Mouse (Mus musculus) adrenal gland, adult 2 months (tissue): Measurements from ENCODE around the gene Apob. TPM values are rescaled to one million over a fixed set of nuclear protein-coding genes. Genes with fewer than 3 reads are reported as not detected.
A peak's percentile ranks its signal among the peaks of the same experiment; 100 is the strongest.
"Not testable (repeated sequence)": the region's sequence is repeated elsewhere in the genome, so short reads cannot be mapped to it uniquely, and the experiment has no call there.

ENCODE experiments used
- DNase-seq: peaks from one replicate; pipeline ENCODE4 v3.0.0; 2021
- long read RNA-seq: library from polyadenylated mRNA; stranded (forward); transcript quantifications from one replicate; pipeline ENCODE4 v2.0.0, GENCODE M21; 2021
- polyA plus RNA-seq: library from polyadenylated mRNA; depleted of rRNA; stranded (reverse); fragments of >200 nt; gene quantifications from 2 replicates; pipeline ENCODE4 v1.2.3, GENCODE M21; 2012; rRNA removed
- total RNA-seq, 2 experiments: library from RNA; stranded (reverse); gene quantifications; 2 replicates each; pipeline ENCODE4 v1.2.3; 2021

Gene Apob
- total RNA-seq (10 to 100 TPM in 1 of 2 experiments, under 1 TPM in 1; 0.90 to 12.2 TPM), polyA plus RNA-seq (0.07 TPM in 1 of 2 replicates, not detected in the other)
- long read RNA-seq = 0 reads

- DNase-seq = no peak
Measured at GRCm38 (mm10) chr12:7977466-7978189, at the start of gene Apob. Apob (plus strand) TSS chr12:7977648.

DNA sequence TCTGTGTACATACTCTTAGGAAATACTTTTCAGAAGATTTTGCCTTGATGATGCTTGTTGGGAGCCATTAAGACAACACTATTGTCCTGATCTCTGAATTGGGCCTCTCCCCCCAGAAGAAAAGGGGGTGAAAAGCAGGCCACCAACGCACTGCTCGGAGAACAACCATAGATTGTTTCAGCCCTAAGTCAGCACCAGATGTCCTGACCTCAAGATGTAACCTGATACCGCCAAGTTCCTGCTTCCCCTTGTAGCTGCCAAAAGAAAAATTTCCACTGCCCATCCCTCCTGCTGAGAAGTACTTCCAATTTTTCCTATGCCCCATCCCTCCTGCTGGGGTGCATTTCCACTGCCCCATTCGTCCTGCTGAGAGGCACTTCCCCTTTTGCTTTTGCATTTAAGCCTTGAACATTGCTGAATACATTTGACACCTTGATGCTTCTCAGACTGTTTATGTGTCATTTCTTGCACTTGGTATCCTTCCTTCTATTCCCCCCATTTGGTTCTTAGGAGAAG is 45.0 kb upstream of the Apob start:
- DNase-seq = no peak

- DNase-seq = no peak
Measured at GRCm38 (mm10) chr12:7950098-7950745, 27.2 kb upstream of the Apob start.

DNA sequence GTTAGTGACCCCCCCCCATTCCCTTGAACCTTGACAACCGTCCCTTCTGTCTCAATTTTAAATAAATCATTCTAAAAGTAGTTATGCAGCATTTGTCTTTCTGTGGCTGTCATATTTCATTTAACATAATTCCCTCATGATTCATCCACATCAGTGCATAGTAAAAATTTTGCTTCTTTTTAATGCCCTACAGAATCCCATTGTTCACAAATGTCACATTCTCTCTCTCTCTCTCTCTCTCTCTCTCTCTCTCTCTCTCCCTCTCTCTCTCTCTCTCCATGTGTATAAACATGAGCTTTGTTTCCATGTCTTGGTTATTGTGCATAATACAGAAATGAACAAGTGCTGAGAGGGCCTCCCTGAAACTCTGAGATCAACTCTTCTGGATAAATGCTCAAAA is 18.6 kb upstream of the Apob start:
- DNase-seq = no peak

DNA sequence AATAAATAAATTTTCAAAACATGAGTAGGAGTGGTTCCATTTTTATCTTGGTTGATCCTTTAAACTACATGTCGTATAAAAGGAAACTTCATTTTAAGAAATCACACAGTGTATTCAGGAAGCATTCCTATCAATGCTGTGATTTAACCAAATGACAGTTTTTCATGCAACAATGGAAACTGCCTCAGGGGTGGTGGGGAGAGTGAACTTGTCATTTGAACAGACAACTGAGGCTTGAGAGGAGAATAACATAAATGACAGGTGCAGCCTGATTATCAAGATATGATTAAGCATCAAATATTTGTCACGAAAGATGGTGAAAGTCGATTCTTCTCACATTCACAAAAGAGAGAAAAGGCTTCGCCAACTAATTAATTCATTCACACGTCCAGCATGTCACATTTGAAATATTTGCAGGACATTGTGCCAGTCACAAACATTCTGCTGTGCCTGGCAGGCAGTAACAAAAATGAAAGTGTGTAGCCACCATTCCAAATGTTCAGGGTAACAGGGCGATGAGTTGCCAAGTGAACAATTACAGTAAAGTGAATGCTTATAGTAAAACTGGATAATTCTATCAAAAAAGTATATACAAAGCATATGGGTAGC is 18.0 kb upstream of the Apob start:
- no peak for DNase-seq

DNA sequence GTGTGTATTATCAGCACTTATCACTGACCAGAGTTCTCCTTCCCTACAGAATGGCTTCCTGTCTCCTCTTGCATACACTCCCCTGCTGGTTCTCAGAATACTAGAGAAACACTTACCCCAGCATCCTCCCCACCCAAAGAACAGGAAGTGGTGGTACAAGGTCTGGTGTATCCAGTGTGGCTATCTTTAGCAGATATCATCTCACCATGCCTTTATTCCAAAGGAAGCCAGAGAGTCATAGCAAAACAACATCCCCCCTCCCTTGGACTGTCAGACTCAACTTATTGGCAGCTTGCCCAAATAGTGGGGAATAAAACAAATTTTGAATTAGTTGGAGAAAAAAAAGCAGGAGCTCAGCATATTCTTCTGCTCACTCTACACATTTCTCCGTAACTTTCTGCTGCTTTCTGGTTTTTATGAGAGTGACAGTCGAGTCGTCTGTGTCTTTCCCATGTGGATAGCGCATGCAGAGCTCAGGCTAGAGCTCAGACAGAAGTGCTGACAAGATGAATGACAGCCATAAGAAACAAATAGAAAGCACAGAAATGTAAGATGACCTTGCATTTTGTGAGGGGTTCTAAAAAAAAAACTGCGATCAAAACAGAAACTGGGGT is 15.0 kb upstream of the Apob start:
- no peak for DNase-seq

GRCm38 (mm10) chr12:7967221-7967620 is 10.2 kb upstream of the Apob start:
- DNase-seq = no peak

- DNase-seq = no peak
Measured at GRCm38 (mm10) chr12:7970301-7970700, 7.1 kb upstream of the Apob start.

DNA sequence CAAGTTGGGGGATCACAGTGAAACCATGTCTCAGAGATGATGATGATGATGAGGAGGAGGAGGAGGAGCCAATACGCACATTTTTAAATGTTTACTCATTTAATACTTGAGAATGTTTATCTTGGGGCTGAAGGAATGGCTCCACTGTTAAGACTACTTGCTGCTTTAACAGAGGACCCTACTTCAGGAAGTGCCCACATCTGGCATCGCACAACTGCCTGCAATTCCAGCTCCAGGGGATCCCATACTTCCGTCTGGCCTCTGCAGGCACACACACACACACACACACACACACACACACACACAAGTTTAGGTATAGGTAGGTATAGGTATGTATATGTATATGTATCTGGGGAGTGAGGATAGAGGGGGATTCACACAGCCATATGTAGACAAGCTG is 6.6 kb upstream of the Apob start:
- DNase-seq = no peak

DNA sequence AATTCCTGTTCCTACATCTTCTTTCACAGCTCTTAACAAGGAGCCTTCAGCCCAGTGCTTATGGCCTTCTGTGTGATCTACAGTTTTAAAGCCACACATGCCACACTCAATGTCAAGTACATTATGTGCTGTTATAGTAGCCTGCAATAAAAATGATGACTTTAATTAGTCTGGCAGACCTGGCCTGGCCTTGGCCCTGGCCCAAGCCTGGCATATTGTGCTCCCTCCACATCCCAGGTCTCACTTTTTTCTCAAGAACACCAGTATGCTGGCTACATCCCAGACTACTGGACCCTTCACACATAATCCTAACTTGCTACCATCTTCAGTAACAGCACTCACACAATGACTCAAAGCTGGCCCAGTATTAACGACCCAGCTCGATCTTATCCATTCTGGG is 5.7 kb upstream of the Apob start:
- DNase-seq = no peak

DNA sequence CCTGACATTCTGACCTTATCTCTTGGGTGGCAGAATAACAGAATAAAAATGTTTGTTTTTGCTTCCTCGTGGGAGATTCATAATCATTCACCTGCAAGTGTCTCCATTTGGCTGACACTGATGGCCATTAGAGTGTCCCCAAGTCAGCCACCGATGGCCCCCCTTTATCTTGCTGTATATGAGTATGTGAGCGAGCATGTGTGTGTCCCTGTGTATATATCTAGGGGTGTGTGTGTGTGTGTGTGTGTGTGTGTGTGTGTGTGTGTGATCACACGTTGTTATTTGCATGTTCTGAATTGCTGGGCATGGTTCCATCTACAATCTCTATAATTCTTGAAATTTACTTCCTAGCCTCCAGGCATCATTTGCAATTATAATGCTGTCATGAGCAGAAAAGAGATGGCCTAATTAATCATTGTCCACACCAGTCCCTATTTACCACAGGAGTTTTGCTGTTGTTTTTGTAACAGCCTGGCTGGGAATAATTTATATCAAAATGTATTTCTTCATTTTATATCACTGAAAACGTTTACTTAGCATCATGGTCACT is 3.6 kb upstream of the Apob start:
- no peak for DNase-seq

GRCm38 (mm10) chr12:7978190-7978884 is 889 bp downstream of the Apob start:
- peak; percentile 60 for DNase-seq

- DNase-seq = no peak
Measured at GRCm38 (mm10) chr12:7984411-7984810, 7.0 kb downstream of the Apob start.

DNA sequence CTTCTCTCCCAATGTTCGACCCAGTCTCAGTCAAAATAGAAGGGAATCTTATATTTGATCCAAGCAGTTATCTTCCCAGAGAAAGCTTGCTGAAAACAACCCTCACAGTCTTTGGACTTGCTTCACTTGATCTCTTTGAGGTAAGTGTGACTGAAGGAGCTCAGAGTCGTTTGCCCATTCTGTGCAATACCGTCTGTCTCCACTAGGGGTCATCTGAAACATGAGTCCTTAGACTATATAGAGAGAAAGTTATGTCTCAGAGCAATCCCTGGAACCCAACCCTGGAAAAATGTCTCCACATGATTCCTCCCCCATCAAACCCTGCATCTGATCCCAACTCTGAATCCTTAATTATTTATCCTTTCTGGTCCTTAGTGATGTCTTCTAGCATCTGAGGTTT is 13.4 kb downstream of the Apob start:
- peak; percentile 32 for DNase-seq

- no peak for DNase-seq
Measured at GRCm38 (mm10) chr12:7991570-7991969, 14.1 kb downstream of the Apob start.

DNA sequence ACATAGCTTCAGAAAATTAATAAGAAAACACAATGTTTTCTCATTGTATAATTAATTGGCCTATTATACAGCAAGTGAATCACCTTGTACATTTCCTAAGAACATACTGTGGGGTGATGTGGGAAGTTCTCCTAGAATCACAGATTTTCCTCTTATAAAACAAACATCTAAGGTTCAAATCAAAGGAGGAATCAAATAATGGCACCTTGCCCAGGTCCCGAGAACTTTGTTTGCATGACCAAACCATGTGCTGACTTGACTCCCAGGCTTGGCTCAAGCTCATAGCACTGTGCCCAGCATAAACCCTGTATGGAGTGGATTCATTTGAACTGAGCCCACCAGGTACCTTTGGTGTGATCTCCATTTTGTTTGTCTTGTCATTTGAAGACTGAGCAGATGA is 43.5 kb downstream of the Apob start:
- DNase-seq = no peak

GRCm38 (mm10) chr12:8029520-8029919 is 52.1 kb downstream of the Apob start:
- DNase-seq = no peak

DNA sequence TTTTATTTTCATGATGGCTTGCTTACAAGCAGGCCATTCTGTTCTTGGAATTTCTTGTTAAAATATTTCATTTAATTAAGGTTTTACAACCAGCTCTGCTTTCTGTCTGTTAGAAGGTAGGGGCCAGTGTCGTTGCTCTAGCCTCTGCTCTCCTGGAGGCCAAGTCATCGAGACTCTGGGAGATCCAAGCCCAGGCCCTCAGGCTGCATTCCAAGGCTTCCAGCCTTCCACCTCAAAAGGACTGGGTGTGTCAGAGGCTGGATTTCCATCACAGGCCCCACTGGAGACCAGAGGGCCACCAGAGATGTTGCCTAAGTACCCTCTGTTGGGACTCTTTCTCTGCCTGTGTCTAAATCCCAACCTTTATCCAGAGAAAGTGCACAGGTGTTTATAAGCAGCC is 52.6 kb downstream of the Apob start:
- DNase-seq = no peak

GRCm38 (mm10) chr12:8031169-8031568 is 53.7 kb downstream of the Apob start:
- not testable (repeated sequence) for DNase-seq

GRCm38 (mm10) chr12:8031595-8032358 is 54.3 kb downstream of the Apob start:
- DNase-seq = no peak

GRCm38 (mm10) chr12:8032359-8032755 is 54.9 kb downstream of the Apob start:
- DNase-seq = no peak
